Mouse (Mus musculus): Measurements from ENCODE around the gene Rnf223. TPM values are rescaled to one million over a fixed set of nuclear protein-coding genes. Genes with fewer than 3 reads are reported as not detected.

Gene Rnf223
- 0.67 to 1.3 TPM (median 0.90 TPM) in 4 replicates for total RNA-seq (2023; ENCODE audit: inconsistent age)

DNA sequence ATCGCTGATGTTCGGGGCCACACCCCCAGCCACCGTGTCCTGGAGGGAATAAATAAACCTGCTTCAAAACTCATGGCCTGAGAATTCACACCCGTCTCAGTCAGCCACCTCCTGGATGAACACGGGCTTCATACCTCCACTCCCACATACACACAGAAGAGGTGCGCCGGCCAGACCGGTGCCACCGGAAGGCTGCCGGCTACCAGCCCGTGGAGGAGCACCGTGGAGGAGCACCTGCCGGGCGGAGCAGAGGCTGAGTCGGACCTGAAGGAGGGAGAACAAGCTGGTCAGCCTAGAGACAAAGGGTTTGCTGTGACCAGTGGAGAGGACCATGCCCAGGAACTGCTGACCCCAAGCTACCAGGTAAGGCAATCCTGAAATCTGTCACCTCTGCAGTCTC lies at the start of gene Rnf223:
Gene Rnf223, plus strand, starts transcription at position 78 of the 400 bp plus-strand sequence.

DNA sequence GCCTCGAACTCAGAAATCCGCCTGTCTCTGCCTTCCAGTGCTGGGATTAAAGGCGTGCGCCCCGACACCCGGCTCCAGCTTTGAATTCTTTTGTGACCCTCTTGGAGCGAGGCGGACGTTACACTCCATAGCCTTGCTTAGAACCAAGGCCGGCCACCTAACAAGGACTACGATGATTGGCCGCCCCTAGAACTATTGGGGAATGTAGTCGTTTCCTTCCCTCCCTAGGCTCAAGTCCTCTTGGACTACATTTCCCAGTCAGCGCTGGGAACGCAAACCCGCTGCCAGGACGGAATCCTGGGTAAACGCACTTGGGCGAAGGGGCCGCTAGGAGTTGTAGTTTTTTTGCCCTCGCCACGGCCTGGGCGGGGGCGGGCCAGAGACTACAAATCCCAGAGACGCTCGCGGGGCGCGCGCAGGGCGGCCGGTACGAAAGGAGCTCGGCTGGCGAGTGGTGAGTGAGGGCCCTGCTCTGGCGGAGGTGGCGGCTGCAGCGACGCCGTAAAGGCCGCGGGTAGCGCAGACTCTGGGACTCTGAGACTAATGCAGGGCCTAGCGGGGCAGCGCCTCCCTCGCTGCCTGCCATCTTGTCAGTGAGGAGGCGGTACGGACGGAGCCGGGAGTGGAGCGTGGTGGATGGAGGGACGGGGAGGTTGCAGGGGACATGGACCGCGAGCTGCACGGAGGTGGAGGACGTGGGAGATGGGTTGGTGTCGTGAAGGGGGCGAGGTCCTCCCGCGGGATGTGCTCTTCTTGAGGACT lies 20.6 kb upstream of the Rnf223 start, which contains the start of gene 9430015G10Rik:
Gene 9430015G10Rik, plus strand, starts transcription at position 413 of the 762 bp plus-strand sequence.

Other genes with a start within 250 kb of the Rnf223 start
- gene Pusl1, start 238.7 kb upstream of the Rnf223 start, total RNA-seq (2023; ENCODE audit: inconsistent age): 21.1 to 25.0 TPM (median 23.6 TPM) in 4 replicates
- 66.3 to 71.7 TPM (median 69.2 TPM) in 4 replicates for gene Acap3, start 238.7 kb upstream of the Rnf223 start, total RNA-seq (2023; ENCODE audit: inconsistent age)
- gene Ube2j2, start 186.7 kb upstream of the Rnf223 start, total RNA-seq (2023; ENCODE audit: inconsistent age): 98.2 to 110 TPM (median 106 TPM) in 4 replicates
- gene C1qtnf12, start 168.2 kb upstream of the Rnf223 start, total RNA-seq (2023; ENCODE audit: inconsistent age): 1.6 to 3.1 TPM (median 2.1 TPM) in 4 replicates
- 2.3 to 3.4 TPM (median 2.8 TPM) in 4 replicates for gene B3galt6, start 137.9 kb upstream of the Rnf223 start, total RNA-seq (2023; ENCODE audit: inconsistent age)
- 120 to 134 TPM (median 127 TPM) in 4 replicates for gene Sdf4, start 137.6 kb upstream of the Rnf223 start, total RNA-seq (2023; ENCODE audit: inconsistent age)
- 6.0 to 9.5 TPM (median 7.1 TPM) in 4 replicates for gene Tnfrsf4, start 116.7 kb upstream of the Rnf223 start, total RNA-seq (2023; ENCODE audit: inconsistent age)
- gene Tnfrsf18, start 104.3 kb upstream of the Rnf223 start, total RNA-seq (2023; ENCODE audit: inconsistent age): 13.5 to 16.3 TPM (median 14.2 TPM) in 4 replicates
- not detected in 4 replicates for gene Ttll10, start 71.1 kb upstream of the Rnf223 start, total RNA-seq (2023; ENCODE audit: inconsistent age)
- gene 9430015G10Rik, start 20.5 kb upstream of the Rnf223 start, total RNA-seq (2023; ENCODE audit: inconsistent age): 49.2 to 80.5 TPM (median 61.4 TPM) in 4 replicates
- 2.6 to 4.3 TPM (median 3.5 TPM) in 4 replicates for gene Agrn, start 67.0 kb downstream of the Rnf223 start, total RNA-seq (2023; ENCODE audit: inconsistent age)
- 5.4 to 10.8 TPM (median 7.2 TPM) in 4 replicates for gene Isg15, start 70.3 kb downstream of the Rnf223 start, total RNA-seq (2023; ENCODE audit: inconsistent age)
- gene AW011738, start 72.8 kb downstream of the Rnf223 start, total RNA-seq (2023; ENCODE audit: inconsistent age): 8.0 to 11.2 TPM (median 9.5 TPM) in 4 replicates
- gene Perm1, start 85.4 kb downstream of the Rnf223 start, total RNA-seq (2023; ENCODE audit: inconsistent age): 0.32 to 0.58 TPM (median 0.39 TPM) in 3 of 4 replicates, not detected in the other
- 39.6 to 41.2 TPM (median 39.8 TPM) in 4 replicates for gene Plekhn1, start 104.3 kb downstream of the Rnf223 start, total RNA-seq (2023; ENCODE audit: inconsistent age)
- 91.6 to 108 TPM (median 97.3 TPM) in 4 replicates for gene Noc2l, start 105.5 kb downstream of the Rnf223 start, total RNA-seq (2023; ENCODE audit: inconsistent age)
- 6.6 to 11.7 TPM (median 9.7 TPM) in 4 replicates for gene Samd11, start 125.1 kb downstream of the Rnf223 start, total RNA-seq (2023; ENCODE audit: inconsistent age)
- gene Vmn2r-ps159, start 200.6 kb downstream of the Rnf223 start, total RNA-seq (2023; ENCODE audit: inconsistent age): not detected in 4 replicates

Measured in B cell, adult (primary cell).